Mouse (Mus musculus): Measurements from ENCODE around the gene Rsf1. TPM values are rescaled to one million over a fixed set of nuclear protein-coding genes. Genes with fewer than 3 reads are reported as not detected.

Rsf1 gene
- polyA plus RNA-seq, 1 experiment from 2014 or later = 18.0 TPM

DNA sequence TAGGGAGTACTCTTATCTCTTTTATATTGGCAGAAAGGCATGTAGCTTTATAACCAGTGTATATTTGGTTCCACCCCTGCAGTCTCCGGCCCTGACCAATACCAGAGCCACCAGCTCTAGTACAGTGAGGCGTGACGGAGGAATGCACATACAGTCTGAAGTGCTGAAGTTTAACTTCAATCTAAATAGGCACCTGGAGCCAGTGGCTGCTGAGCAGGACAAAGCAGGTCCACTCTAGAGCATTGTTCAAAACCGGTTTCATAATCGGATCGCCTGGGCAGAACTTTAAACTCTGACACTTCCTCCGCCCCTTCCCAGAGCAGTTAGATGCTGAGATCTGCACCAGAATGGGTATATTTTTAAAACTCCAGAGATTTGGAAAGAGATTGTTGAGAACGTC is 155.3 kb downstream of the Rsf1 start:
- WGBS = 84% methylated on average over 8 of the region's 8 CpGs
- no peak overlapping the region for H3K27ac ChIP-seq (replicated peaks; ENCODE audit: low read depth, low read length)
- H3K9ac ChIP-seq (ENCODE audit: low read depth, low read length) = no peak overlapping the region
- no peak for DNase-seq (ENCODE audit: low spot score)
- no peak overlapping the region for H3K4me2 ChIP-seq (ENCODE audit: low read depth, low read length)
- no peaks in the 10 kb centered on the region for H3K27me3 ChIP-seq (replicated peaks; ENCODE audit: control insufficient read depth, insufficient read depth, low read length)
- no peak for ATAC-seq (ENCODE audit: low read depth)
- no peak overlapping the region for H3K4me3 ChIP-seq (ENCODE audit: low read depth, low read length)
- peaks cover 7% of the 10 kb centered on the region; the same call in 1 of the 2 replicates for H3K4me1 ChIP-seq (ENCODE audit: control insufficient read depth, insufficient read depth, low read length)
- no peaks in the 10 kb centered on the region for H3K36me3 ChIP-seq (ENCODE audit: control insufficient read depth, insufficient read depth, low read length)
- H3K9me3 ChIP-seq (ENCODE audit: control insufficient read depth, low read length) = no peaks in the 10 kb centered on the region

DNA sequence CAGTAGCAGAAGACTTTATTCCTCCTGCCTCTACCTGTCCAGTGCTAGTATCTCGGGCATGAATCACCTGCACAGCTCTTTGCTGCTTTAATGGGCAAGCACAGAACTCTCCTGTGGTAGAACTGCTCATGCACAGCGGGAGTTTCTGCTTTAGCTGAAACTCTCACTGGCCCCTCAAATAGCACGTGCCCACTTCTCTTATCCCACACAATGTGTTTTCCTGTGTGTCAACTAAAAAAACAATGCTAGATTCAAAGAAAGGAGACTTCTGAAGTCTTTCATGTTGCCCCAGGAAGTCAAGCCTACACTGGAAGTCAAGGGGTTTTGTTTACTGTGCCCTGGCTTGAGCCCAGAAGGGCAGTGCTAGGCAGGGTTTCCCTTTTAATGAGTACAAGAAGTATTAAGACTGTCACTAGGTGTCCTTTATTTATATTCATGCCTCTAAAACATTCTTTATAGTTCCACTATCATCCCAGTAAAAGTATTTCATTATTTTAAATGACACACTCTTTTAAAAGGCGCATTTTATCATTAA is 156.3 kb downstream of the Rsf1 start:
- Histone ChIP-seq H3K9ac (ENCODE audit: low read depth, low read length) (no peak overlapping the region), H3K4me3 (ENCODE audit: low read depth, low read length) (no peak overlapping the region), H3K27me3 (replicated peaks; ENCODE audit: control insufficient read depth, insufficient read depth, low read length) (no peaks in the 10 kb centered on the region), H3K9me3 (ENCODE audit: control insufficient read depth, low read length) (no peaks in the 10 kb centered on the region), H3K4me2 (ENCODE audit: low read depth, low read length) (no peak overlapping the region), H3K36me3 (ENCODE audit: control insufficient read depth, insufficient read depth, low read length) (no peaks in the 10 kb centered on the region), H3K4me1 (ENCODE audit: control insufficient read depth, insufficient read depth, low read length) (peaks cover 7% of the 10 kb centered on the region; the same call in 1 of the 2 replicates), H3K27ac (replicated peaks; ENCODE audit: low read depth, low read length) (no peak overlapping the region)
- ATAC-seq (ENCODE audit: low read depth) (no peak), DNase-seq (ENCODE audit: low spot score) (no peak)
- WGBS = 45% methylated on average over 4 of the region's 4 CpGs

DNA sequence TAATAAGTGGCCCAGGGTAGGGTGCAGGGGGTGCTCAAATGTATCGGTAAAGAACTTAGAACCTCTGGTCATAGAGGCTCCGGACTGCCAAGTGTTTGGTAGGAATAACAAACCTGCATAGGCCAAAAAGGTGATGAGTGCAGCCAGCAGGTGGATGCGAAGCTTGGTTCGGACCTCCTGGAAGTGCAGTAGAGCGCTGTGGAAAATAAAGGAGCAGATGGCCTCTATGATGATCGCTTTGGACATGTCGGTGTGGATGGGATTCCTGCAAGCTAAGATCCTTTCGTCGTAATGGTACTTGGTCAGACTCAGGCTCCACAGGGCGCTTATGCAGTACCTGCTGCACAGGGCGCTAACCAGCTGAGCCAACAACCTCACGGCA is 157.6 kb downstream of the Rsf1 start:
- Histone ChIP-seq H3K4me3 (ENCODE audit: low read depth, low read length) (peak overlapping the region; percentile 56), H3K9ac (ENCODE audit: low read depth, low read length) (peak overlapping the region; percentile 70), H3K4me1 (ENCODE audit: control insufficient read depth, insufficient read depth, low read length) (peaks cover 7% of the 10 kb centered on the region; the same call in 1 of the 2 replicates), H3K36me3 (ENCODE audit: control insufficient read depth, insufficient read depth, low read length) (no peaks in the 10 kb centered on the region), H3K9me3 (ENCODE audit: control insufficient read depth, low read length) (no peaks in the 10 kb centered on the region), H3K4me2 (ENCODE audit: low read depth, low read length) (peak overlapping the region; percentile 94), H3K27me3 (replicated peaks; ENCODE audit: control insufficient read depth, insufficient read depth, low read length) (no peaks in the 10 kb centered on the region), H3K27ac (replicated peaks; ENCODE audit: low read depth, low read length) (no peak overlapping the region)
- no peak for DNase-seq (ENCODE audit: low spot score)
- no peak for ATAC-seq (ENCODE audit: low read depth)
- WGBS = 8% methylated on average over 11 of the region's 12 CpGs

DNA sequence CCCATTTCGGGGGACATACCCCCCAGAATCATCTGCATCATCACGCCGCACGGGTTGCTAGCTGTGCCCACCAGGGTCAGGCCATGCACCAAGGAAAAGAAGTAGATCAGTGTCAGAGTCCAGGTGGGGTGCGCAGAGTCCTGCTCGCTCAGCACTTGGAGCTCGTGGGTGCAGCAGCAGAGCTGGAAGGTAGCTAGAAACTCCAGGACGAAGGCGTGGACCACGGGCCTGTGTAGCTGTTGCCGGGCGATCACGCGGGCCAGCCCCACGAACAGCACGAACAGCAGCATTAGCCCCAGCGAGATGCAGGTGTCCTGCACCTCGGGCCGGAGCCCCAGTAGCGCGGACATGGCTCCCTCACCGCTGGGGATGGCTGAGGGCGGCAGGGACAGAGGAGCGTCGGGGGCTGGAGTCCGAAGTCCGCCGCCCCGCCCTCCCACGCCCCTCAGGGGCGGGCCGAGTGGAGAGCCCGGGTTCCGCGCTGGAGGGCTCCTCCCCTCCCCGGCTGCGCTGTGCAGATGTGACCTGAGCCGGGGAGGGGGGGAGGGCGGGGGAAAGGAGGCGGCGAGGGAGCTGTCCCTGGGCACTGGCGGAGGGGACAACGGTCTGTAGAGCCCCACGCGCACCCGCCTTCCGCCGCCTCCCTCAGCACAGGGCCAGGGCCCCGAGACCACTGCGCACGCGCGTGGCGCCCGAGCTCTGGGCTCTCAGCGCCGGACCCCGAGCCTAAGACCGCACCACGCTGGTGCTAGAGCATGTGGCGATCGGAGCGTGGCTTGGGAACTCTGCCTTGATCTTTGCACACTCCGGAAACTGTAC is 158.2 kb downstream of the Rsf1 start, which contains the start of gene Aqp11:
Gene Aqp11 (minus strand): TSS at position 652 of the 819 bp plus-strand sequence.
- Histone ChIP-seq H3K9ac (ENCODE audit: low read depth, low read length) (peak within 1 kb of the TSS; percentile 70), H3K4me3 (ENCODE audit: low read depth, low read length) (peak within 1 kb of the TSS; percentile 56), H3K27ac (replicated peaks; ENCODE audit: low read depth, low read length) (no peak within 1 kb of the TSS), H3K4me1 (ENCODE audit: control insufficient read depth, insufficient read depth, low read length) (peaks cover 7% of the 10 kb centered on the region; the same call in 1 of the 2 replicates), H3K27me3 (replicated peaks; ENCODE audit: control insufficient read depth, insufficient read depth, low read length) (no peaks in the 10 kb centered on the region), H3K4me2 (ENCODE audit: low read depth, low read length) (peak within 1 kb of the TSS; percentile 94), H3K9me3 (ENCODE audit: control insufficient read depth, low read length) (no peaks in the 10 kb centered on the region), H3K36me3 (ENCODE audit: control insufficient read depth, insufficient read depth, low read length) (no peaks in the 10 kb centered on the region)
- under 1% methylated on average over 26 of the region's 64 CpGs for WGBS
- DNase-seq (ENCODE audit: low spot score) (peak; percentile 90), ATAC-seq (ENCODE audit: low read depth) (peak; percentile 96)

DNA sequence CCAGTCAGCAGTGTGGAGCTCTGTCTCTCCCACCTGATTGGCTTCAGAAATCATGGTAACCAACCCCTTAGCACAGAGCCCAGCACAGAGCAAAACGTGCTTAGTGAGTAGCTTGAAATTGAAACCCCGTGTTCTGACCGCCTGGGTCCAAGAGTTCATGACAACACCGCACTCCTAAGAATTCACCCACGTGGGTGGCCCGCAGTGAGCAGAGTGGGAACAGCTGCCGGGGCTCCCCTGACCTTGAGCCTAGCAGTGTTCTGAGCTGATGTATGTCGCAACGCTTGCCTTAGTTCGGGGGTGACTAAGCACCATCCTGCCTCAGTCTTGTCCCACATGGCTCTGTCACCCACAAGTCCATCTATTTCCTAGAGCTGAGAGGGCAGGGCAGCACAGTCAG is 161.3 kb downstream of the Rsf1 start:
- no peak for ATAC-seq (ENCODE audit: low read depth)
- DNase-seq (ENCODE audit: low spot score) = no peak
- 48% methylated on average over 10 of the region's 10 CpGs for WGBS

DNA sequence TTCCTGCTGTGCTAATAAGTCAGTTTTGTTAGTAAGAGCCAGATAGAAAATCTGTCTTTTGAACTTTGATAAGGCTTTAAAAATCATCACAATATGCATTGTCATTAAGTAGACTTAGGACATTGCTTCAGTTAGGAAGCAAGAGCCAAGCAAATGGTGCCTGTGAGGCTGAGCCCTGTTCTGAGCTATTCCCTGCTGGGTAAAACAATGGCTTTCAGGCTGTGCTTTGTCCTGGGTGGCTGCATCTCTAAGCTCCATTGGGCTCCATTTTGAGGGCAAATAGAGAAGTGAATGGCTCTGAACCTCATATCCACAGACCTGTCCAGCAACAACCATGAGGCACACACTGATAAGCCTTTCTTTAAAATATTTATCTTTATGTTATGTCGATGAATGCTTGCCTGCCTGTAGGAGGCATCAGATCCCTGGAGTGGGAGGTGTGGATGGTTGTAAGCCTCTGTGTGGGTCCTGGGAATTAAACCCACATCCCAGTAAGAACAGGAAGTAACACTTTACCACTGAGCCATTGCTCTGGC is 162.1 kb downstream of the Rsf1 start:
- no peak overlapping the region for H3K4me2 ChIP-seq (ENCODE audit: low read depth, low read length)
- H3K36me3 ChIP-seq (ENCODE audit: control insufficient read depth, insufficient read depth, low read length) = no peaks in the 10 kb centered on the region
- H3K4me1 ChIP-seq (ENCODE audit: control insufficient read depth, insufficient read depth, low read length) = peaks cover 7% of the 10 kb centered on the region; the same call in 1 of the 2 replicates
- no peak overlapping the region for H3K4me3 ChIP-seq (ENCODE audit: low read depth, low read length)
- no peaks in the 10 kb centered on the region for H3K27me3 ChIP-seq (replicated peaks; ENCODE audit: control insufficient read depth, insufficient read depth, low read length)
- no peaks in the 10 kb centered on the region for H3K9me3 ChIP-seq (ENCODE audit: control insufficient read depth, low read length)
- H3K9ac ChIP-seq (ENCODE audit: low read depth, low read length) = no peak overlapping the region
- WGBS = 40% methylated on average over 1 of the region's 1 CpGs
- H3K27ac ChIP-seq (replicated peaks; ENCODE audit: low read depth, low read length) = no peak overlapping the region
- no peak for ATAC-seq (ENCODE audit: low read depth)
- DNase-seq (ENCODE audit: low spot score) = no peak

More for the DNA sequence above, 161.3 kb downstream of the Rsf1 start:
- Histone ChIP-seq H3K36me3 (ENCODE audit: control insufficient read depth, insufficient read depth, low read length) (no peaks in the 10 kb centered on the region), H3K4me1 (ENCODE audit: control insufficient read depth, insufficient read depth, low read length) (peaks cover 7% of the 10 kb centered on the region; the same call in 1 of the 2 replicates), H3K27me3 (replicated peaks; ENCODE audit: control insufficient read depth, insufficient read depth, low read length) (no peaks in the 10 kb centered on the region), H3K9me3 (ENCODE audit: control insufficient read depth, low read length) (no peaks in the 10 kb centered on the region), H3K4me3 (ENCODE audit: low read depth, low read length) (no peak overlapping the region), H3K9ac (ENCODE audit: low read depth, low read length) (no peak overlapping the region), H3K27ac (replicated peaks; ENCODE audit: low read depth, low read length) (no peak overlapping the region), H3K4me2 (ENCODE audit: low read depth, low read length) (no peak overlapping the region)

Other genes with a start within 250 kb of the Rsf1 start
- 2.2 and 2.7 TPM in 2 replicates for gene Usp35, start 247.9 kb upstream of the Rsf1 start, polyA plus RNA-seq (2014; fragmentation: Nextera tagmentation; extraction: Ambion mirVana)
- 5.3 and 5.5 TPM in 2 replicates for gene Kctd21, start 247.6 kb upstream of the Rsf1 start, polyA plus RNA-seq (2014; fragmentation: Nextera tagmentation; extraction: Ambion mirVana)
- gene Alg8, start 208.3 kb upstream of the Rsf1 start, polyA plus RNA-seq (2014; fragmentation: Nextera tagmentation; extraction: Ambion mirVana) = 30.7 TPM in 2 replicates
- gene Ndufc2, start 179.9 kb upstream of the Rsf1 start, polyA plus RNA-seq (2014; fragmentation: Nextera tagmentation; extraction: Ambion mirVana) = 363 and 429 TPM in 2 replicates
- 1.3 and 3.5 TPM in 2 replicates for gene Thrsp, start 162.2 kb upstream of the Rsf1 start, polyA plus RNA-seq (2014; fragmentation: Nextera tagmentation; extraction: Ambion mirVana)
- gene Kctd14, start 128.6 kb upstream of the Rsf1 start, polyA plus RNA-seq (2014; fragmentation: Nextera tagmentation; extraction: Ambion mirVana) = 3.0 and 4.8 TPM in 2 replicates
- gene Ints4, start 98.9 kb upstream of the Rsf1 start, polyA plus RNA-seq (2014; fragmentation: Nextera tagmentation; extraction: Ambion mirVana) = 43.3 and 51.9 TPM in 2 replicates
- gene Aamdc, start 392 bp upstream of the Rsf1 start, polyA plus RNA-seq (2014; fragmentation: Nextera tagmentation; extraction: Ambion mirVana) = 87.4 and 92.1 TPM in 2 replicates
- gene Clns1a, start 116.7 kb downstream of the Rsf1 start, polyA plus RNA-seq (2014; fragmentation: Nextera tagmentation; extraction: Ambion mirVana) = 162 and 182 TPM in 2 replicates
- 4.4 and 4.7 TPM in 2 replicates for gene Aqp11, start 158.4 kb downstream of the Rsf1 start, polyA plus RNA-seq (2014; fragmentation: Nextera tagmentation; extraction: Ambion mirVana)
- gene Pak1, start 208.7 kb downstream of the Rsf1 start, polyA plus RNA-seq (2014; fragmentation: Nextera tagmentation; extraction: Ambion mirVana) = 29.8 and 31.8 TPM in 2 replicates

Measured in embryonic facial prominence, embryonic 14.5 days (tissue).